Mouse (Mus musculus) lung, postnatal 0 days (tissue): ENCODE measurements at regions not wholly inside any gene's neighbourhood (a gene's known extent, or its start where the extent isn't known, plus 50 kb on each side); places are given as distances from the start of the nearest gene placed in this dataset.

Experiments
- CTCF ChIP-seq: IDR thresholded peaks from 2 replicates; pipeline ENCODE4 v1.5.1; 2016; ENCODE audit warnings: antibody characterized with exemption, mild to moderate bottlenecking
- EP300 ChIP-seq: IDR thresholded peaks from 2 replicates; pipeline ENCODE4 v1.6.1; 2016; ENCODE audit warnings: antibody characterized with exemption, mild to moderate bottlenecking, control low read depth

DNA sequence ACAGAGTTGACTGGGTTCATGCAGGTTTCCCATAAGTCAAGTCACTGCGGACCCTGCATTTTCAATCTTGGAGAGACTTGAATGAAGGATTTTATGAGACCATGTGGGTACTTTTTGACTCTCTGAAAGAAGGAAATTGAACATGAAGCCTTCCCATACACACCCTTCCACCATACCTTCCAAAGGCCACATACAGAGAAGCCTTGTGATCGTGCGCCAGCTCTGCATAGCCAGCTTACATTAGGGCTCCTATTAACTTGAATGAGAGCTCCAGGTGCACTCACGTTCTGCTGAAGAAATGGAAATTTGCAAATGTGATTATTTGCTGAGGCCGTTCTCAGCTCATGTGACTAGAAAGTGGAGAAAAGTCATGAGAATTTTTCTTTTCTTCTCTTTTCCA lies 349.1 kb upstream of the Slc35b3 start:
- TF ChIP-seq CTCF (no peak), EP300 (no peak)
